Mouse (Mus musculus) cerebellum, adult 9-11 months (tissue): ENCODE results near the gene Hmgb2.
"Not testable (repeated sequence)": the region's sequence is repeated elsewhere in the genome, so short reads cannot be mapped to it uniquely, and the experiment has no call there.

Experiments
- DNase-seq: peaks from one replicate; pipeline ENCODE4 v3.0.0; 2022

Gene Hmgb2

GRCm38 (mm10) chr8:57512141-57513056, 692 bp downstream of the Hmgb2 start:
- peak; percentile 63 for DNase-seq

GRCm38 (mm10) chr8:57513178-57513661, 1.5 kb downstream of the Hmgb2 start:
- DNase-seq = not testable (repeated sequence)

- DNase-seq = not testable (repeated sequence)
These were observed 5.0 kb downstream of the Hmgb2 start for GRCm38 (mm10) chr8:57516685-57517084.

GRCm38 (mm10) chr8:57517723-57518122, 6.0 kb downstream of the Hmgb2 start:
- no peak for DNase-seq

GRCm38 (mm10) chr8:57520186-57520786, 8.6 kb downstream of the Hmgb2 start:
- no peak for DNase-seq

GRCm38 (mm10) chr8:57528036-57528435, 16.3 kb downstream of the Hmgb2 start:
- no peak for DNase-seq

- DNase-seq = no peak
These were observed 18.5 kb downstream of the Hmgb2 start for GRCm38 (mm10) chr8:57530238-57530637.

GRCm38 (mm10) chr8:57530666-57531349, 19.1 kb downstream of the Hmgb2 start:
- DNase-seq = peak; percentile 77

GRCm38 (mm10) chr8:57532223-57532622, 20.5 kb downstream of the Hmgb2 start:
- no peak for DNase-seq

GRCm38 (mm10) chr8:57533106-57533505, 21.4 kb downstream of the Hmgb2 start:
- no peak for DNase-seq

GRCm38 (mm10) chr8:57534495-57534894, 22.8 kb downstream of the Hmgb2 start:
- DNase-seq = no peak

GRCm38 (mm10) chr8:57536167-57536566, 24.5 kb downstream of the Hmgb2 start:
- DNase-seq = no peak

- no peak for DNase-seq
These were observed 26.9 kb downstream of the Hmgb2 start for GRCm38 (mm10) chr8:57538601-57539000.

GRCm38 (mm10) chr8:57540110-57540838, 28.6 kb downstream of the Hmgb2 start:
- peak; percentile 79 for DNase-seq

GRCm38 (mm10) chr8:57540951-57541350, 29.2 kb downstream of the Hmgb2 start:
- no peak for DNase-seq

- DNase-seq = no peak
These were observed 29.7 kb downstream of the Hmgb2 start for GRCm38 (mm10) chr8:57541405-57541804.

GRCm38 (mm10) chr8:57546401-57546800, 34.7 kb downstream of the Hmgb2 start:
- DNase-seq = peak; percentile 89

GRCm38 (mm10) chr8:57546834-57547233, 35.1 kb downstream of the Hmgb2 start:
- DNase-seq = no peak

- no peak for DNase-seq
These were observed 35.9 kb downstream of the Hmgb2 start for GRCm38 (mm10) chr8:57547581-57547980.

- DNase-seq = no peak
These were observed 40.7 kb downstream of the Hmgb2 start for GRCm38 (mm10) chr8:57552102-57553032.

GRCm38 (mm10) chr8:57560926-57561325, 49.2 kb downstream of the Hmgb2 start:
- DNase-seq = no peak

- no peak for DNase-seq
These were observed 51.0 kb downstream of the Hmgb2 start for GRCm38 (mm10) chr8:57562741-57563140.
